Mouse (Mus musculus) megakaryocyte progenitor cell, adult 5-6 weeks (primary cell): ENCODE results near the gene Olfr550. TPM values are rescaled to one million over a fixed set of nuclear protein-coding genes. Genes with fewer than 3 reads are reported as not detected.
"Not testable (repeated sequence)": the region's sequence is repeated elsewhere in the genome, so short reads cannot be mapped to it uniquely, and the experiment has no call there.

Experiments used
- ATAC-seq: replicated peaks from 2 replicates; pipeline ENCODE4 v1.8.0; 2016; ENCODE audit warnings: mild to moderate bottlenecking, moderate TSS enrichment, inconsistent platforms; ENCODE audit not compliant: poor library complexity
- total RNA-seq, 2 experiments: library from RNA; stranded (forward) in 1 of 2; stranded (reverse) in 1 of 2; fragments of 157-497, 149-512 nt in 1 of 2; fragments of 200-1000 nt in 1 of 2; gene quantifications; 2 replicates each; pipeline versions ENCODE4 v1.2.3 to v1.2.4; 2015 to 2017

Olfr550 gene
- 0.27 TPM in 1 of 2 replicates, not detected in the other for total RNA-seq (2015)
- total RNA-seq (2017) = not detected in 2 replicates

DNA sequence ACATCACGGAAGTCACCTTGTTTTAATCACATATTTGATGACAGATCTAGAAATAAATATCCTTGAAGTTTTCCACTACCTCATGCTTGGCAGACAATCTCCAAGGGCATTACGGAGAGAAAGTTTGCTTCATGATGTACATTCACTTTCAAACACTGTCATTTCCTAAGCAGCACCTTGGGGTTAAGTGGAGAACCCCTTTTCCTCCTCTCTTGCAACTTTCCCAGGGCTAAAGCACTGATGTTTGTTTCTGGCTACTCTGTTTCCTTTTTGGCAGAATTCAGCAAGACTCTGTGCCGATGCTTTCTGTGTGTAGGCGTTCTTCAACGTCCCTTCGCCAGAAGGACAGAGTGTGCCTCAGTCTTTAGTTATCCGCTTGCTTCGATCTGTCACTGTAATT, at the start of gene Olfr550:
TSS of gene Olfr550 (plus strand) at position 301 of the 400 bp plus-strand sequence.
- no peak for ATAC-seq

DNA sequence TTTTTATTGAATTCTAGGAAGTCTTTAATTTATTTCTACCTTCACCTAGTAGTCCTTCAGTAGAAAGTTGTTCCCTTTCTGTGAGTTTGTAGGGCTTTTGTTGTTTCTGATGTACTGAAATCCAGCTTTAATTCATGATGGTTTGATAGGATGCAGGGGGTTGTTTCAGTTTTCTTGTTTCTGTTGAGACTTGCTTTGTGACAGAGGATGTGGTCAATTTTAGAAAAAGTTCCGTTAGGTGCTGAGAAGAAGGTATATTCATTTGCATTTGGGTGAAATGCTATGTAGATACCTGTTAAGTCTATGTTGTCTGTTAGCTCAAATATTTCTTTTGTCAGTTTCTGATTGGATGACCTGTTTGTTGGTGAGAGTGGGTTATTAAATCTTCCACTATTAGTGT, 42.2 kb upstream of the Olfr550 start:
- ATAC-seq = no peak

DNA sequence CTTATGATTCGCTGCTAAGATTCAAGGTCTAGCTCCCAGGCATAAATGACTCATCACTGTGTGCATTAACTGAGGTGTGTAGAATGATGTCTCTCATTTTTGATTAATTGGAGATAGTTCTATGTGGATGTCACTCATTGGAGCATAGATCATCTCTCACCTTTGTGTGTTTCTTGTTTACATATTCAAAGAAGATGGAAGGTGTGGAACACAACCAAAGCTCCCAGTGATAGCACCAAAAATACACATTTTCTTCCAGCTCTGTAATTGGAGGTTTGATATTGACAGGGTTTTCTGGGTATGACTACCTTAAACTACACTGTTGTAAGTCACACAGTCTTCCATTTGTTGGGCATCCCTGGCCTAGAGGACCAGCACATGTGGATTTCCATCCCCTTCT, 36.8 kb upstream of the Olfr550 start, which contains the start of gene Olfr547:
TSS of gene Olfr547 (plus strand) at position 301 of the 400 bp plus-strand sequence.
- no peak for ATAC-seq

DNA sequence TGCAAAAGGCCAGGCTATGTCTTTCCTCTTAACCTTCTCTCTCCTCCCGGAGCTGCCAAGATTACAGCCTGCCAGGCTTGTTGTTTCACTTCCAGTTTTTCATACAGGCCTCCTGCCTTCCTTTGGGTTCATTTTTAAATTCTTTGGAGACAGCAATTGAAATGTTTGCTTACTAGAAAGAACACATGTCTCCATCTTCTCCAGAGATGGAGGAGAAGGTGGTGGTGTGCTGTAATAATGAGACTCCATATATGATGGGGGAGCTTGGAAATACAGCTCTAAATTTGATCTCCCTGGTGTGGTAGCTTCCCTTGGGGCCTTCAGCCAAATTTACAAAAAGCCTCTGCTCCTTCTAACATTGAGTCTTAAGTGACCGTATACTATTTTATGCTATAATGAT, 30.6 kb upstream of the Olfr550 start, which contains the start of gene Olfr548-ps1:
TSS of gene Olfr548-ps1 (plus strand) at position 301 of the 400 bp plus-strand sequence.
- no peak for ATAC-seq

DNA sequence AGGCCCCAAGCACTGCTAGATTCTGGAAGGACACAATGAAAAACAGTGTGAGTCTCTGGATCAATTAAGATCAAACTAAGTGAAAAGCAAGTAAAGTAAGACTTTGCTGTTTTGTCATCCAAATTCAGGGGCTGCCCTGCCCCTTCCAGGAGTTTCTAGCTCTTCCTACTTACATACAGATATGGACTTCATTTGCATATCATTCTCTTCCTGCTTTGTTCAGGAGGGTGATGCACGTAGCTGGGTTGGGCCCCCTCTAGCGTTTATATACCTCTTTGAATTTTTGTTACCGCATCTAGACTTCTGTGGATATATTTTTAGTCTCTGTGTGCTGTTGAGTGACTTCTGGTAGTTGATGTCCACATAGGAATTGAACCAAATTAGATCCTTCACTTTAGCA, 30.0 kb upstream of the Olfr550 start:
- peak; percentile 88 for ATAC-seq

DNA sequence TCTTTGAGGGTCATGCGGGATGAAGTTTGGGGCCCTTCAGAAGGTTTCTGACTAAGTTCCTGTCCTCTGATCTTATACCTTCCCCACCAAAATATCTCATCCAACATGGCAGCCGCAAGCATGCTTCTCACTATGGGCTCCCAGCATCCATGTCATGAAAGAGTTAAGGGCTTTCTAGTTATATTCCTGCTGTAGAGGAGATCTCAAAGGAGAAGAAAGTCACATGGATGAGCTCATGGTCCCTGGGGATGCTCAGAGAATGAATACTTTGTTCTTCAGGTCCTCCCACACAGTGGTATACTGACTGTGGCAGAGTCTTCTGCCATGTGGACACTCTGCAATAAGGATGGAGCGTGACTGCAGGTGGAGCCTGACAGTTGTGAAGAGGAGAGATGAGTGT, 21.7 kb upstream of the Olfr550 start, which contains the start of gene Olfr549:
TSS of gene Olfr549 (plus strand) at position 301 of the 400 bp plus-strand sequence.
- ATAC-seq = no peak

DNA sequence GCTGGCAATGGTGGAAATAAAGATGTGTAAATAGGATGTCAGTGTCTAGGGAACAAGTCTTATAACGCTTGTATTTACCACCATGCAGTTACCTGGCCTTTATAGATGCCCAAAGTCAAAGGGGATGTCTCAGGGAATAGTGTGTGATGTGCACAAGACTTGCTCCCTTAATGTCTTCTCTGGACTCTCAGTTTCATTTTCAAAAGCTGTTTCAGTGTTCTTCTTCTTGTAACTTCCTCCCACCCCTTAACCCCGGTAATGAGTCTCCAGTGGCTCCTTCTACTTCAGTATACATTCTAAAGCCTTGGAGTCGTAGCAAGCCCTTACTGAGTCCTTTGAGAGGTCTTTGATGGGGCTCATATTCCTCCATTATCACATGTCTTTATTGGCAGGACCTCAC, 18.0 kb upstream of the Olfr550 start:
- peak; percentile 61 for ATAC-seq

DNA sequence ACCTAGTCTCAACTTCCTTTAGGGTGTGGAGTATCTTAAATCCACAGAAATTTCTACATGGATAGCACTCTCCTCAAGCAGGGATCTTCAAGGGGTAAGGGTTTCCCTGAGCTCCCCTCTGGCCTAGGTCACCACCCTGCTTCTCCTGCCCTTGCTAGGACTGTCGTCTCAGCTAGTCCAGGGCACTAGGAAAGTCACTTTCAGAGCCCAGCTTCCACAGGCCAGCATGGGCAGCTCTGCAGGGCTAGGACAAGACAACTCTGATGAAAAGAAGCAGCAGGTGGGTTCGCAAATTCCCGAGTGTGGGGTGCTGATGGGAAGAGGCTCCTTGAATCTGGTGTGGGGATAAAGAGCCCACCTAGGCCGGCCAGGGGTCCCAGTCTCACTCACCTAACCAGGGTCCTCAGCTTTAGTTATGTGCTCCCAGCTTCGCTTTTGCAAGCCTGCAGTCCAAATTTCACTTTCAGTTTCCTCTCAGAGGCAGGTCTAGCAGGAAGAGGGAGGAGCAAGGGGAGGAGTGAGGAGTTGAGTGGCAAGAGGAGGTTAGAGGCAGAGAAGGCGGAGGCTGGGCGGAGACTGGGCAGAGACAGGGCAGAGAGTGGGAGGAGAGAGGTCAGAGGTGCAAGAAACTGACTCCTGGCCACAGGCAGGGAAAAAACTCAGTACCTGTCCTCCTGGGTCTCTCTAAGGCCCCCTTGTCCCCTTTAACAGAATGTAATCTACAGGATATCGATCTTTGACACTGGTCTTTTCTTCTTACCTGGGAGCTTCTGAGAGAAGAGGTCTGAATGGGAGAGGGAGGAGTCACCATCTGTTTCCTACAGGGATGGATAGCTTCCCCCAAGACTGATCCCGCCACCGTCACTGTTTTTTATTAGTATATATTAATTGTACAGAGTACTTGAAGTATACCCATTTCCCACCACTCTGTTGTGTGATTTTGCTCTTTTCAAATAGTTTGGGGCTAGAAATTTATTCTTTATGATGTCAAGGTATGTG, 5.9 kb upstream of the Olfr550 start, which contains the start of gene Trim21:
TSS of gene Trim21 (minus strand) at position 488 of the 999 bp plus-strand sequence.
- ATAC-seq = peak; percentile 98

DNA sequence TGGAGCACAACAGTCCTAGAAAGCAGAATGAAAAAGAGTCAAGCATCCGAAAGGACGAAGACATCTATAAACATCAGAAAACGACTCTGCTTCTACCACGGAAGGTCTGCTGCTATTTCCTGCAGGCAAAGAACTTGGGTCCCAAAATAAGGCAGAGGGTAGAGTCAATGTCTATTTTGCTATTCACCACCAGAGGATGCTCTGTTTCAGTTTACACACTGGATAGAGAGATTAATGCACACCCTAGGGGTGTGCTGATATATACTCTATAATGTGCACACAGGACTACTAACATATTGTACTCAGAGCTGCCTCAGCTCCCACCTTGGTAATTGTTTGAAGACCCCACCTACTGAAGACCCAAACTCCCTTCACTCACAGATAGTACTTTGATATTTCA, 5.0 kb upstream of the Olfr550 start:
- ATAC-seq = peak; percentile 42

DNA sequence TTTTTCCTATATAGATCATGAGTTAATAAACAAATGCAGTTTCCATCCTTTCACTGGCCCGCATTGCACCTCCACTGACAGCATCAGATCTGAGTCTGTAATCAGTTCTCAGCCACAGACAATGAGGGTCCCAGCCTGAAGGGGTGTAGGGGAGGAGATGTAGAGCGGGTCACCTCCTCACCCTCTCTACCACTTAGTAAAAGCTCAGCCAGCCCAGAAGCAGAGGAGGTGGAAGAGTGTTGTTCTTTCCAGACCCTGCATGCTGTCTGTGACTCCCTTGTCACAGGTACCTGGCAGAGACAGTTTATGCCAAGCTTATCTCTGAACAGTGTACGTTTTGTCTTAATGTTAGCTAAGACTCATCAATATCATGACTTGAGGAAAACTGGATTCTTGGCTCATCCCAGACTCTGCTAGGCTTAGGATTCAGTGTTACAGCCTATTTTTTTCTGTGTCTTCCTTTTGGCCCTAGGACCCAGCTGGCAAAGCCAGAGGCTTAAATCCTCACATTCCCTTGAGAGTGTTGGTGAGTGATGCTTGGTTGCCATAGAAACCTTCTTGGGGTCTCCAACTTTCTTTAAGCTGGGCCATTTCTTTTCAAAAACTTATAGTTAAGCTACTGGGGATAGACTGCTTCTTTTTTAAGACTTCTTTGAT, 2.1 kb downstream of the Olfr550 start:
- no peak for ATAC-seq

DNA sequence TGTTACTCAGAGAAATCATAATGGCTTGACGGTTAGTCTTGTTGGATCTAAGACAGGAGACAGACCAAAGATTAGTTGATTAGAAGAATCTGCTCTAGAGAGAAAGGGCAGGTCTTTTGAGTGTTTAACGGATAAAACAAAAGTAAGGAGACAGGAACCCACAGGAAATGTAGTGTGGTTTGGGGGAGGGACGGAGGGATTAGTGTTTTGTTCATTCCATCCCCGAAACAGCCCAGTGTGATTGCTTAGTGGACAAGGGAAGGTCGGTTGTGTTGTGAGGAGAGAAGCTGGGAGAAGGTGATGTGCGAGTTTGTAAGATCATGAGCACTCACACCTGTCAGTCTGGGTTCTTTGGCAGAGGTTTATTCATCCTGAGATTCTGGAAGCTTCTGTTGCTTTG, 4.8 kb downstream of the Olfr550 start:
- peak; percentile 45 for ATAC-seq

DNA sequence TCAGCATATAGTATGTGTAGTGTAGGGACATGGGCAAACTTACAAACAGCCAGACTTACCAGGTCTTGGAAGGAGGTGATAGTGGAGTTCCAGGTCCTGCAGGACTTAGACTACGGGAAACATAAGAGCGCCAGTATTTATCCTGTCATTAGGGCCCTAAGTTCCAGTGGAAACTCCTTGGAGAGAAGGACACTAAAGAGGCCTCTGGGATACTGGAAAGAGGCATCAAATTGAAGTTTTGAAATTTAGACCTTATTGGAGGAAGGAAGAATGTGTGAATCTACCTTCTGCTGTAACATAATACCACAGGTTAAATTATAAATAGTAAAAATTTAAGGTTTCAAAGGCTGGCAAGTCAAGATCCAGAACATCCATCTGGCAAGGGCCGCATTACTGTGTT, 20.5 kb downstream of the Olfr550 start, which contains the start of gene Olfr551:
TSS of gene Olfr551 (minus strand) at position 101 of the 400 bp plus-strand sequence.
- no peak for ATAC-seq

DNA sequence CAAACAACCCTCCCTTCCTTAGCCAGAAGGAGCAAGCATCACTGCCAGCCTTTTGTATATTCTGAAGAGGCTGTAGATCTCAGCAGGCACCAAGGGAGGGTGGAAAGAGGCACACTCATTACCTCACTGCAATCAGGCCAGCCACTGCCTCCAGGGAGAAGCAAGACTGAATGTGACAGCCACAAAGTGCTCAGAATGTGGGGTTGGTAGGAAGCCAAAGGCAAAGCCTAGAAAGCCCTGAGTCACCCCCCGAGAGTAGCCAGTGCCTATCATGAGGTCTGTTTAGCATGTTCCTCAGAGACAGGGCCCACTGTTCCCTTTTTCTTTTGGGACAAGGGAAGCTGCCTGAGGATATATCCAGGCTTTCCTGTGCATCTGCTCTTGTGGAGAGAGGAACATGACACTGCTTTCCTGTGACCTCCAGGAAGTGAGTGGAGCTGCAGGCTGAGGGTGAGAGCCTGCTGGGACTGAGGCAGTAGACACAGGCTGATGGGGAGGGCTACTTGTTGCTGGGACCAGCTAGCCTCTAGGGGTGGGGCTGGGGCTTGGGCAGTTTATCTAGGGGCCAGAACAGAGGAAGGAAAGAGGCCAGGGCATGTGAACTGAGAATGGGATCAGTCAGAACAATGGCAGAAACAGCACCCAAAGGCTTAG, 26.3 kb downstream of the Olfr550 start, which contains the start of gene Olfr552:
TSS of gene Olfr552 (plus strand) at position 393 of the 654 bp plus-strand sequence.
- ATAC-seq = peak; percentile 84

DNA sequence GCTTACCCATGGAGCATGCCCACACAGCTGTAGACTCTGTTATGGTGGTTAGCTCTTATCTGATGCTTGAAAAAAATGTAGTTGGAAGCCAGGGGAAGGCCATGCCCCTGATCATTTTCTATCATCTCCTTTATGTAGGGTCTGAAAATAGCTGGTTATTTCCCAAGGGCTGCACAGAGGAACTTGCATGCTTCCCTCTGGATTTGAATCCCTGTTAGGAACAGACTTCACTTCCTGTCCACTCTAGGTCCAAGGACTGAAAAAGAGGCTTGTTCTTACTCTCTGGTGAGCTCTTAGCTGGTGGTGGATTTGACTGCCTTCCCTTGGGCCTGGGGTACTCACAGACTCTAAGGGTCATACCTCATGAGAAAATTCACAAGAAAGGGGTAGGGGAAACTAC, 46.9 kb downstream of the Olfr550 start, which contains the start of gene Olfr553:
TSS of gene Olfr553 (minus strand) at position 101 of the 400 bp plus-strand sequence.
- no peak for ATAC-seq

DNA sequence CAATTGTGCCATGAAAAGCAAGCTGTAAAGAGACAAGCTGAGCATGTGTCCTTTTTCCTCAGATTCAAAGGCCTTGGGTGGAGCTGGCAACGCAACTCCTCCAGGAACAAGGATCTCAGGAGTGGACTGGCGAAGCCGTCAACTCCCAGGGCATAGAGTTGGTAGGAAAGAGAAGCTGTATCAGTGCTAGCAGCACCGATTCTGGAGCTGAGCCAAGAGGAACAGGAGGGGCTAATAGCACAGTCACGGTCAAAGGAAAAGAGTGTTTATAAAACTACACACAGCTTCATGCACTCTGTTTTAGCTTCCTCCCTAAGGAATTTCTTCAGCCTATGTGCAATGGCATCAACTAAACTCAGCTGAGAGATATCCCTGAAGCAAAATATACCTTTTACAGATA, 48.4 kb downstream of the Olfr550 start:
- peak; percentile 86 for ATAC-seq

DNA sequence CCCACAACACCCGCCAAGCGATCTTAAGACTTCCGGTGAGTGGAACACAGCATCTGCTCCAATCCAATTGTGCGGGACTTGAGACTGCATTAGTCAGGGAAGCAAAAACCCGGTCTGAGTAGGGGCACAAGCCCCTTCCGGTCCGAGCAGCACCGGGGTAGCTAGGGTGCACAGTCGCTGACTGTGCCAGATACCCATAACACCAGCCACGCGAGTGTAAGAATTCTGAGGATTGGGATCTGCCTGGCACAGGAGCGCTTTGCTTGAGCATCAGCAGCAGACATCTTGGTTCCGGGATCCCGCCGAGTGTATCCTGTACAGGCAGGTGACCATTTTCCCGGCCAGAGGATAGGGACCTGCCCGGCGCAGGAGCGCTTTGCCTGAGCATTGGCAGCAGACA, 49.1 kb downstream of the Olfr550 start:
- not testable (repeated sequence) for ATAC-seq
